Mouse (Mus musculus): ENCODE data around the gene Slc25a47. TPM values are rescaled to one million over a fixed set of nuclear protein-coding genes. Genes with fewer than 3 reads are reported as not detected.
A peak's percentile ranks its signal among the peaks of the same experiment; 100 is the strongest.

Gene Slc25a47
- polyA plus RNA-seq, 1 experiment: 2.4 TPM

GRCm38 (mm10) chr12:108809771-108810170 is 26.1 kb upstream of the Slc25a47 start:
- TF ChIP-seq FOSL1 (IDR thresholded peaks at IDR 0.05; ENCODE audit: insufficient read depth, low read length, poor library complexity, severe bottlenecking) (no peak), CEBPB (IDR thresholded peaks at IDR 0.05; ENCODE audit: low read depth) (no peak), USF1 (IDR thresholded peaks at IDR 0.05; ENCODE audit: low read depth) (no peak), MAX (IDR thresholded peaks at IDR 0.05) (no peak), MYOG (IDR thresholded peaks at IDR 0.05; ENCODE audit: control insufficient read depth, extremely low read depth, insufficient read length) (no peak), MYOD1 (IDR thresholded peaks at IDR 0.05; ENCODE audit: control insufficient read depth, insufficient read length, low read depth) (no peak), CTCF (IDR thresholded peaks at IDR 0.05; ENCODE audit: control insufficient read depth, insufficient read depth, insufficient read length) (no peak)
- no peaks in the 10 kb centered on the region for H3K27me3 ChIP-seq (ENCODE audit: control insufficient read depth, insufficient read depth, insufficient read length)
- peaks cover 100% of the 10 kb centered on the region for H3K79me2 ChIP-seq (ENCODE audit: control insufficient read depth, insufficient read depth)
- no peak overlapping the region for H3K4me3 ChIP-seq (ENCODE audit: insufficient read depth, poor library complexity, severe bottlenecking)
- peaks cover 94% of the 10 kb centered on the region for H3K79me3 ChIP-seq (ENCODE audit: low read depth)
- peaks cover 66% of the 10 kb centered on the region for H3K36me3 ChIP-seq (ENCODE audit: control insufficient read depth, insufficient read depth)
- H3ac ChIP-seq (ENCODE audit: control insufficient read depth, insufficient read length, low read depth): no peak overlapping the region

- Histone ChIP-seq H3K27me3 (ENCODE audit: control insufficient read depth, insufficient read depth, insufficient read length) (no peaks in the 10 kb centered on the region), H3K36me3 (ENCODE audit: control insufficient read depth, insufficient read depth) (peaks cover 71% of the 10 kb centered on the region)
- TF ChIP-seq MYOG (IDR thresholded peaks at IDR 0.05; ENCODE audit: control insufficient read depth, extremely low read depth, insufficient read length): no peak
- TF ChIP-seq CTCF (IDR thresholded peaks at IDR 0.05; ENCODE audit: control insufficient read depth, insufficient read depth, insufficient read length): no peak
- TF ChIP-seq MYOD1 (IDR thresholded peaks at IDR 0.05; ENCODE audit: control insufficient read depth, insufficient read length, low read depth): no peak
- no peak for TF ChIP-seq USF1 (IDR thresholded peaks at IDR 0.05; ENCODE audit: low read depth)
- TF ChIP-seq MAX (IDR thresholded peaks at IDR 0.05): no peak
- no peak for TF ChIP-seq CEBPB (IDR thresholded peaks at IDR 0.05; ENCODE audit: low read depth)
- no peak for TF ChIP-seq FOSL1 (IDR thresholded peaks at IDR 0.05; ENCODE audit: insufficient read depth, low read length, poor library complexity, severe bottlenecking)
Observed at GRCm38 (mm10) chr12:108810309-108810708, 25.5 kb upstream of the Slc25a47 start.

GRCm38 (mm10) chr12:108811133-108811532 is 24.7 kb upstream of the Slc25a47 start:
- H3K79me2 ChIP-seq (ENCODE audit: control insufficient read depth, insufficient read depth): peaks cover 100% of the 10 kb centered on the region
- peaks cover 79% of the 10 kb centered on the region for H3K36me3 ChIP-seq (ENCODE audit: control insufficient read depth, insufficient read depth)
- no peak for TF ChIP-seq CEBPB (IDR thresholded peaks at IDR 0.05; ENCODE audit: low read depth)
- no peak for TF ChIP-seq FOSL1 (IDR thresholded peaks at IDR 0.05; ENCODE audit: insufficient read depth, low read length, poor library complexity, severe bottlenecking)
- peak; percentile 5 for TF ChIP-seq CTCF (IDR thresholded peaks at IDR 0.05; ENCODE audit: control insufficient read depth, insufficient read depth, insufficient read length)
- no peak for TF ChIP-seq MYOG (IDR thresholded peaks at IDR 0.05; ENCODE audit: control insufficient read depth, extremely low read depth, insufficient read length)
- peaks cover 93% of the 10 kb centered on the region for H3K79me3 ChIP-seq (ENCODE audit: low read depth)
- no peak overlapping the region for H3K4me3 ChIP-seq (ENCODE audit: insufficient read depth, poor library complexity, severe bottlenecking)
- no peaks in the 10 kb centered on the region for H3K27me3 ChIP-seq (ENCODE audit: control insufficient read depth, insufficient read depth, insufficient read length)
- H3ac ChIP-seq (ENCODE audit: control insufficient read depth, insufficient read length, low read depth): no peak overlapping the region

More at GRCm38 (mm10) chr12:108810309-108810708, 25.5 kb upstream of the Slc25a47 start:
- H3K79me2 ChIP-seq (ENCODE audit: control insufficient read depth, insufficient read depth): peaks cover 100% of the 10 kb centered on the region
- no peak overlapping the region for H3ac ChIP-seq (ENCODE audit: control insufficient read depth, insufficient read length, low read depth)
- peaks cover 94% of the 10 kb centered on the region for H3K79me3 ChIP-seq (ENCODE audit: low read depth)
- H3K4me3 ChIP-seq (ENCODE audit: insufficient read depth, poor library complexity, severe bottlenecking): no peak overlapping the region

DNA sequence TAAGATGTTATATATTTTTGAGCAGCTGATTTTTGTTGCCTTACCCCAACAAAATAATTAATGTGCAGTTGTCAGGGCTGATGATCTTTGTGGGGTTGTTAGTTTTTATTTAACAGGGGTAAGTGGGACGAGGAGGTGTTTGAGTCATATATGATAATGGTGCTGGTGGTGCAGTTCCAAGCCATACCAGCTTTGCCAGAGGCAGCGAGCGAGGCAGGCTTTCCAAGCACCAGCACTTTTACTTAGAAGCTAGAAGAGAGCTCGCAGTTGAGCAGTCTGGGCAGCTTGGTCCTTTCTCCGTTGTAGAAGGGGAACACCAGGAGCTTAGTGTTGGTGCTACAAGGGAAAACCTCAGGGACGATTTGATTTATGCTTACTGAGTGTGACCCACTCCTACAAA is 23.4 kb upstream of the Slc25a47 start:
- Histone ChIP-seq H3K27me3 (ENCODE audit: control insufficient read depth, insufficient read depth, insufficient read length) (no peaks in the 10 kb centered on the region), H3K79me3 (ENCODE audit: low read depth) (peaks cover 93% of the 10 kb centered on the region), H3K4me3 (ENCODE audit: insufficient read depth, poor library complexity, severe bottlenecking) (no peak overlapping the region), H3K36me3 (ENCODE audit: control insufficient read depth, insufficient read depth) (peaks cover 73% of the 10 kb centered on the region), H3K79me2 (ENCODE audit: control insufficient read depth, insufficient read depth) (peaks cover 100% of the 10 kb centered on the region), H3ac (ENCODE audit: control insufficient read depth, insufficient read length, low read depth) (no peak overlapping the region)
- TF ChIP-seq FOSL1 (IDR thresholded peaks at IDR 0.05; ENCODE audit: insufficient read depth, low read length, poor library complexity, severe bottlenecking): no peak
- TF ChIP-seq MYOG (IDR thresholded peaks at IDR 0.05; ENCODE audit: control insufficient read depth, extremely low read depth, insufficient read length): no peak
- TF ChIP-seq CTCF (IDR thresholded peaks at IDR 0.05; ENCODE audit: control insufficient read depth, insufficient read depth, insufficient read length): no peak
- no peak for TF ChIP-seq MAX (IDR thresholded peaks at IDR 0.05)
- TF ChIP-seq MYOD1 (IDR thresholded peaks at IDR 0.05; ENCODE audit: control insufficient read depth, insufficient read length, low read depth): no peak
- TF ChIP-seq CEBPB (IDR thresholded peaks at IDR 0.05; ENCODE audit: low read depth): no peak
- no peak for TF ChIP-seq USF1 (IDR thresholded peaks at IDR 0.05; ENCODE audit: low read depth)

DNA sequence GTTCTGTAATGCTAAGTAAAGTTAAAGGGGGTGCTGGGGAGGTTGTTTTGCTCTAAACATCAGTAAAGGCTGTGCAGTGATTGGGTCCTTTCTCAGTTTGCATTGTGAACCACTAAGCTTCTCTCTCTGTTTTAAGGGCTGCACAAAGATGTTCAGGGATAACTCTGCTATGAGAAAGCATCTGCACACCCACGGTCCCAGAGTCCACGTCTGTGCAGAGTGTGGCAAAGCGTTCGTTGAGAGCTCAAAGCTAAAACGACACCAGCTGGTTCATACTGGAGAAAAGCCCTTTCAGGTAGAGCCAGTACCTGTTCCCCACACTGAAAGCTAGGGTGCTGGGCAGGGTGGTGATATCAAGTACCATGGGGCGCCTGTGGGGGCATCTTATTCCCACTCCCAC is 21.4 kb upstream of the Slc25a47 start:
- peaks cover 82% of the 10 kb centered on the region for H3K79me3 ChIP-seq (ENCODE audit: low read depth)
- no peaks in the 10 kb centered on the region for H3K27me3 ChIP-seq (ENCODE audit: control insufficient read depth, insufficient read depth, insufficient read length)
- no peak overlapping the region for H3K4me3 ChIP-seq (ENCODE audit: insufficient read depth, poor library complexity, severe bottlenecking)
- TF ChIP-seq MYOD1 (IDR thresholded peaks at IDR 0.05; ENCODE audit: control insufficient read depth, insufficient read length, low read depth): no peak
- TF ChIP-seq MAX (IDR thresholded peaks at IDR 0.05): no peak
- no peak for TF ChIP-seq CEBPB (IDR thresholded peaks at IDR 0.05; ENCODE audit: low read depth)
- no peak for TF ChIP-seq USF1 (IDR thresholded peaks at IDR 0.05; ENCODE audit: low read depth)
- TF ChIP-seq CTCF (IDR thresholded peaks at IDR 0.05; ENCODE audit: control insufficient read depth, insufficient read depth, insufficient read length): no peak
- no peak for TF ChIP-seq FOSL1 (IDR thresholded peaks at IDR 0.05; ENCODE audit: insufficient read depth, low read length, poor library complexity, severe bottlenecking)
- TF ChIP-seq MYOG (IDR thresholded peaks at IDR 0.05; ENCODE audit: control insufficient read depth, extremely low read depth, insufficient read length): no peak
- H3K36me3 ChIP-seq (ENCODE audit: control insufficient read depth, insufficient read depth): peaks cover 76% of the 10 kb centered on the region
- peaks cover 100% of the 10 kb centered on the region for H3K79me2 ChIP-seq (ENCODE audit: control insufficient read depth, insufficient read depth)
- H3ac ChIP-seq (ENCODE audit: control insufficient read depth, insufficient read length, low read depth): no peak overlapping the region

DNA sequence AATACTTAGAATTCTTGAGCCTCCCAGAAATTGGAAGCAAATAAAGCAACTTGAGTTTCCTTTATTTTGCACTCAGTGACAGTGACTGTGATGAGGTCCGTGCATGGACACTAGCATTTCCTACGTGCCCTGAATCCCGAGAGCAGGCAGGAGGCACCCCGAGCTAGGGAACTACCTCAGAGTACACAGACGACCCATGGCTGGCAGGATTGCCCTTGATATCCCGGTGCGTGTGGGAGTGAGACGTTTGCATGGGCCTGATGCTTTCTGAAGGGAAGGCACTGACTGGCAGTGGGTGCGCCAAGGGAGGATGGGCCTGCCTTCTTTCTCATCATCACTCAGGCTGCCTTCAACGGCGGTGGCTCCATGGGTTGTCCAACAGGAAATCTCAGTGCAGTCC is 19.3 kb upstream of the Slc25a47 start:
- no peak overlapping the region for H3K4me3 ChIP-seq (ENCODE audit: insufficient read depth, poor library complexity, severe bottlenecking)
- H3K79me2 ChIP-seq (ENCODE audit: control insufficient read depth, insufficient read depth): peaks cover 92% of the 10 kb centered on the region
- H3K79me3 ChIP-seq (ENCODE audit: low read depth): peaks cover 61% of the 10 kb centered on the region
- TF ChIP-seq USF1 (IDR thresholded peaks at IDR 0.05; ENCODE audit: low read depth) (no peak), MYOG (IDR thresholded peaks at IDR 0.05; ENCODE audit: control insufficient read depth, extremely low read depth, insufficient read length) (no peak)
- no peak overlapping the region for H3ac ChIP-seq (ENCODE audit: control insufficient read depth, insufficient read length, low read depth)
- H3K36me3 ChIP-seq (ENCODE audit: control insufficient read depth, insufficient read depth): peaks cover 59% of the 10 kb centered on the region
- no peaks in the 10 kb centered on the region for H3K27me3 ChIP-seq (ENCODE audit: control insufficient read depth, insufficient read depth, insufficient read length)

All from C2C12 (cell line).